Mouse (Mus musculus) embryonic facial prominence, embryonic 11.5 days (tissue): Measurements from ENCODE around the gene Socs4. TPM values are rescaled to one million over a fixed set of nuclear protein-coding genes. Genes with fewer than 3 reads are reported as not detected.

Experiments used
- ATAC-seq: fragments of 200-750 bp; cut with Nextera tagmentation; replicated peaks from 2 replicates; pipeline ENCODE4 v1.8.0; 2017; ENCODE audit warnings: low read depth; ENCODE audit not compliant: insufficient number of reproducible peaks, low FRiP score, low TSS enrichment
- DNase-seq: peaks from one replicate; pipeline ENCODE4 v3.0.0-alpha.2; 2015; ENCODE audit warnings: low spot score
- H3K27ac ChIP-seq: fragments of 300-500 bp; sonication (generic); replicated peaks from 2 replicates; pipeline ENCODE4 v1.5.1; 2014; ENCODE audit warnings: mild to moderate bottlenecking, low read depth, low read length, control low read depth
- H3K27me3 ChIP-seq: fragments of 300-500 bp; sonication (generic); 2 replicates; pipeline ENCODE4 v1.6.1; 2014; ENCODE audit warnings: mild to moderate bottlenecking, low read length, moderate library complexity, mixed read lengths; ENCODE audit not compliant: control insufficient read depth, insufficient read depth
- H3K36me3 ChIP-seq: fragments of 300-500 bp; sonication (generic); replicated peaks from 2 replicates; pipeline ENCODE4 v1.6.1; 2014; ENCODE audit warnings: low read depth, mild to moderate bottlenecking, low read length, moderate library complexity, mixed read lengths; ENCODE audit not compliant: control insufficient read depth, insufficient read depth
- H3K4me1 ChIP-seq: fragments of 300-500 bp; sonication (generic); 2 replicates; pipeline ENCODE4 v1.6.1; 2014; ENCODE audit warnings: low read length, mixed read lengths; ENCODE audit not compliant: control insufficient read depth, insufficient read depth
- H3K4me2 ChIP-seq: fragments of 300-500 bp; sonication (generic); 2 replicates; pipeline ENCODE4 v1.6.1; 2014; ENCODE audit warnings: low read depth, mild to moderate bottlenecking, control low read depth, low read length, moderate library complexity
- H3K4me3 ChIP-seq: fragments of 300-500 bp; sonication (generic); 2 replicates; pipeline ENCODE4 v1.5.1; 2014; ENCODE audit warnings: low read depth, low read length, control low read depth
- H3K9ac ChIP-seq: fragments of 300-500 bp; sonication (generic); replicated peaks from 2 replicates; pipeline ENCODE4 v1.6.1; 2014; ENCODE audit warnings: mild to moderate bottlenecking, control low read depth, low read length
- H3K9me3 ChIP-seq: fragments of 300-500 bp; sonication (generic); replicated peaks from 2 replicates; pipeline ENCODE4 v1.6.1; 2016; ENCODE audit warnings: mild to moderate bottlenecking, low read length, inconsistent platforms, mixed read lengths; ENCODE audit not compliant: control insufficient read depth
- WGBS: fragments of 180-500 bp; shearing (Covaris S2); extraction: QIAGEN DNeasy Blood & Tissue Kit; methylation state at CpG from one replicate; pipeline ENCODE4 v1.1.7; 2014; 5-methylcytosine and 5-hydroxymethylcytosine counted together
- polyA plus RNA-seq: library from polyadenylated mRNA; unstranded; fragments of >200 nt; fragmentation: Nextera tagmentation; extraction: Ambion mirVana; gene quantifications from 2 replicates; pipeline ENCODE4 v1.2.1, GENCODE M21; 2014

The Socs4 gene
- polyA plus RNA-seq, 1 experiment from 2014 or later = 7.8 TPM

DNA sequence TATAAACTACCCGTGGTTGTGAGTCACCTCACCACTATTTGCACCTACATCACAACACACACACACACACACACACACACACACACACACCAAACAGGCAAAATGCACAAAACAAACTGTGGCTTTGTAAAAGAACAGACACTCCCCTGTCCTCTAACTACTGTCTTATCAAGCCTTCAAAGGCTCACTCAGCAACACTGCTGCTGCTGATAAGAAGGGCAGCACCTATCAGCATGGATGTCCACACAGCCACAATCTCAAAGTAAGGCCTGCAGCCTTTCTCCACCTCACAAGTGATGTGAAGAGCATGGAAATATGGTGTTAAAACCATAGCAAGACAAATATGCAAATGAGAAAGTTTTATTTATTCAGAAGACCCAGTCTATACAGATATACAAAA is 36.1 kb upstream of the Socs4 start:
- Histone ChIP-seq H3K4me3 (no peak overlapping the region), H3K4me1 (no peaks in the 10 kb centered on the region), H3K36me3 (peaks cover 7% of the 10 kb centered on the region; the same call in 1 of the 2 replicates), H3K9me3 (no peaks in the 10 kb centered on the region), H3K4me2 (no peak overlapping the region), H3K27ac (no peak overlapping the region), H3K9ac (no peak overlapping the region), H3K27me3 (no peaks in the 10 kb centered on the region)
- 79% methylated on average over 1 of the region's 1 CpGs for WGBS
- ATAC-seq = no peak
- no peak for DNase-seq

DNA sequence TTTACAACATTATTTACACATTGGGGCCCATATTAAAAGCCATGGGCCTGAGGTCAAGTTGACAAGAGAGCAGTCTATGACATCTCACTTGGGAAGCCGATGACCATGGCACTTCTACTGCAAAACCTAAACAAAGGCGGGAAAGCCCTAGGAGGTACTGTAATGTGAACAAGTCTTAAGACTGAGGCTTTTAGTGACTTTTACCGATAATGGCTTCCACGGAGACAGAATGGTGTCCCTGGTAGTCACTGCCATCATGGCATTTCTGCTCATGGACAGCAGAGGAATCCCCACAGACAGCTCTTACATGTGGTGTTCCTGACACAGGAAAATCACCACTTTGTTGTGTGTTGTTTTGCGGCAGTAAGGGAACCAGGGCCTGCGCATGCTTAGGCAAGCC is 35.7 kb upstream of the Socs4 start:
- H3K36me3 ChIP-seq = peaks cover 7% of the 10 kb centered on the region; the same call in 1 of the 2 replicates
- H3K9me3 ChIP-seq = no peaks in the 10 kb centered on the region
- ATAC-seq (no peak), DNase-seq (no peak)
- no peak overlapping the region for H3K4me3 ChIP-seq
- H3K27me3 ChIP-seq = no peaks in the 10 kb centered on the region
- no peaks in the 10 kb centered on the region for H3K4me1 ChIP-seq
- 96% methylated on average over 6 of the region's 6 CpGs for WGBS
- H3K27ac ChIP-seq = no peak overlapping the region
- no peak overlapping the region for H3K9ac ChIP-seq
- no peak overlapping the region for H3K4me2 ChIP-seq

DNA sequence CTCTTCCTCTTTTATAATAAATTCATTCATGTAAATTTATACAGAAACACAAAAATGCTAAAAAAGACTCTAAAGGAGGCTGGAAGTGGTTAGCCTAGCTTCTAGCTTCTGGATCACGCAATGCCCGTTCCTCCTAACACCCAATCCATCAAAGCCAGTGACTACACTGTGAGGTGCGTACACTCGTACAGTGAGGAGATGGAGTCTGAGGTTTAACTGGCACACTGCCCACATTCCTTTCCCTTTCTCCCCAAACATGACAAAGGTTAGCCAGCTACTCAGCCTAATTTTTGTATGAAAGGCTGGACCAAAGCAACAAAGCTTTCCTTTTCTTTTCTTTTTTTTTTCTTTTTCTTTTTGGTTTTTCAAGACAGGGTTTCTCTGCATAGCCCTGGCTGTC is 34.0 kb upstream of the Socs4 start:
- Histone ChIP-seq H3K4me1 (no peaks in the 10 kb centered on the region), H3K9me3 (no peaks in the 10 kb centered on the region), H3K9ac (no peak overlapping the region), H3K4me3 (no peak overlapping the region), H3K4me2 (no peak overlapping the region), H3K36me3 (peaks cover 7% of the 10 kb centered on the region; the same call in 1 of the 2 replicates), H3K27ac (no peak overlapping the region), H3K27me3 (no peaks in the 10 kb centered on the region)
- DNase-seq = no peak
- WGBS = 91% methylated on average over 4 of the region's 4 CpGs
- ATAC-seq = no peak

DNA sequence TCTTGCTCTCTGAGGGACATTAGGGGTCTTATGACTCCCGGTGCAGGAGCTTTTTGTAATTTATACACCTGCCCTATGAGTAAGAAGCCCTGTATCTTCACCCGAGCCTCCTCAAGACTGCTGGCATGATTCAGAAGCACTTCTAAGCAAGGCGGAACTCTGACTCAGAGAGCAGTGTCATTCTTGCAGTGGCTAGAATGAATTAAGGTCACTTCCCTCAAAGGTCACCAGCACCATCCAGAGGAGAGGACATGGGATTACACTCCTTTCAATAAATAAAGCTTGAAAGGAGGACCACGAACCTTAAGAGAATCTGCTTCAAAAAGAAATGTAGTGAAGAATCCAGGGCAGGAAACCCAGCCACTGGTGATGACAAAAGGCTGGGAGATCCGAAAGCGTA is 26.9 kb upstream of the Socs4 start:
- Histone ChIP-seq H3K9ac (no peak overlapping the region), H3K4me3 (no peak overlapping the region), H3K36me3 (no peaks in the 10 kb centered on the region; the same call in 1 of the 2 replicates), H3K27me3 (no peaks in the 10 kb centered on the region), H3K9me3 (no peaks in the 10 kb centered on the region), H3K27ac (no peak overlapping the region), H3K4me1 (no peaks in the 10 kb centered on the region), H3K4me2 (no peak overlapping the region)
- no peak for ATAC-seq
- 89% methylated on average over 6 of the region's 6 CpGs for WGBS
- no peak for DNase-seq

DNA sequence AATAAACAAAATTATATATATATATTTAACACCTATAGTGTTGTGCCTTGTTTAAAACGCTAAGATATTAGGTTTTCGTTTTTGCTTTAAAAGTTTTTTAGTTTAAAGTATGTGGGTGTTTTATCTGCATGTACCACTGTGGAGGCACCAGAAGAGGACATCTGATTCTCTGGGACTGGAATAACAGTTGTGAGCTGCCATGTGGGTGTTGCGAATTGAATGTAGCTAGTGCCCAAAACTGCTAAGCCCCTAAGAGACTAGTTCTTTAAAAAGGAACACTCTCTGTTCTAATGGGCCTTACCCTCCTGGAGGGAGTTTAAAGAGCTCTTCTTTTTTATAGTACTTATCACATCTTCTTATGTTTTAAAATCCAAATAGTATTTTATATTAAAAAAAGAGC is 11.9 kb upstream of the Socs4 start:
- ATAC-seq (no peak), DNase-seq (no peak)
- WGBS = 89% methylated on average over 3 of the region's 3 CpGs
- Histone ChIP-seq H3K4me2 (no peak overlapping the region), H3K4me1 (no peaks in the 10 kb centered on the region), H3K4me3 (no peak overlapping the region), H3K36me3 (peaks cover 6% of the 10 kb centered on the region; the same call in 1 of the 2 replicates), H3K9me3 (no peaks in the 10 kb centered on the region), H3K9ac (no peak overlapping the region), H3K27ac (no peak overlapping the region), H3K27me3 (no peaks in the 10 kb centered on the region)

DNA sequence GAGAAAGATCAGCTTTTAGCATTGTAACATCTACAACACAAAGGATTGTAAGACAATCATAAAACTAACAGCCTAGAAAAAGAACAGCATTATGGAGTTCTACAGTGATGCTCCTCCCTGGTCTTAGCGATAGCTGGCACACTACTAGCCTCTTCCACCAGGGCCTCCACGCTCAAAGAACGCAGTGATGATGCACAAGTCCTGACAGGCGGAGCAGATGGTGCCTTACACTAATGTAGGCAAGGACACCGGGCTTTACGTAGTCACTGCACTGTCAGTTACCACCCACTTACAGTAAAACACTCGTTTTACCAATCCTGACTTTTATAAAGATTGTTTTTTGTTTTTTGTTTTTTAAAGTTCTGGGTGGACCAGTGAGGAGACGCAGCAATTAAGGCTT is 10.9 kb upstream of the Socs4 start:
- Histone ChIP-seq H3K27ac (no peak overlapping the region), H3K27me3 (no peaks in the 10 kb centered on the region), H3K36me3 (peaks cover 6% of the 10 kb centered on the region; the same call in 1 of the 2 replicates), H3K4me1 (no peaks in the 10 kb centered on the region), H3K4me3 (no peak overlapping the region), H3K9me3 (no peaks in the 10 kb centered on the region), H3K4me2 (no peak overlapping the region), H3K9ac (no peak overlapping the region)
- ATAC-seq (no peak), DNase-seq (no peak)
- WGBS = 93% methylated on average over 8 of the region's 8 CpGs

DNA sequence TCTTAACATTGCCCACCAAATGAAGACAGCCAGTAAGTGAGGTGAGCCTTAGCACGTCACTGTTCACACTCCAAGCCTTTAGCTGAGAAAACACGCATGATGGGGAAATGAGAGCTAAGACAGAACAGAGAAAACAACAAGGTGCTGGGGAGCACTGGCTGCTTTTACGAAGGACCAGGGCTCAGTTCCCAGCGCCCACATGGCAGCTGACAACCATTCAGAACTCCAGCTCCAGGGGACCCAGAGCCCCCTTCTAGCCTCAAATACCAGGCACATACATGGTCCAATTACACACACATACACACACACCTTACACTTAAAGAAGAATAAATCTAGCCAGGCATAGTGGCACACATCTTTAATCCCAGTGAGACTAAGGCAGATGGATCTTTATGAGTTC is 7.7 kb upstream of the Socs4 start:
- H3K4me2 ChIP-seq = no peak overlapping the region
- no peak overlapping the region for H3K9ac ChIP-seq
- H3K4me1 ChIP-seq = no peaks in the 10 kb centered on the region
- no peak for ATAC-seq
- H3K27me3 ChIP-seq = no peaks in the 10 kb centered on the region
- DNase-seq = no peak
- no peak overlapping the region for H3K27ac ChIP-seq
- no peaks in the 10 kb centered on the region for H3K9me3 ChIP-seq
- no peak overlapping the region for H3K4me3 ChIP-seq
- H3K36me3 ChIP-seq = peaks cover 6% of the 10 kb centered on the region
- WGBS = 97% methylated on average over 4 of the region's 4 CpGs

DNA sequence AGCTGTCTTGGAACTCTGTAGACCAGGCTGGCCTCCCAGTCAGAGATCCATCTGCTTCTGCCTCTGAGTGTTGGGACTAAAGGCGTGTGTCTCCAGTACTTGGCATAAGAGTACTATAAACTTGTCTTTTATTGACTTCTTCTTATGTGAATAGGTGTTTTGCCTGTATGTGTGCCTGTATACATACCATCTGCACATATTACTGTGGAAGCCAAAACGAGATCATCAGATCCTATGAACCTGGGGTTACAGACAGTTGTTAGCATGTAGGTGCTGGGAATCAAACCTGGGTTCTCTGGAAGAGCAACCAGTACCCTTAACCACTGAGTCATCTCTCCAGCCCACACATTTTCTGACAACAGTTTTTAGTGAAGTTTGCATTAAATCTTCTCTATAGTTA is 7.0 kb upstream of the Socs4 start:
- Histone ChIP-seq H3K4me1 (no peaks in the 10 kb centered on the region), H3K4me2 (no peak overlapping the region), H3K36me3 (peaks cover 6% of the 10 kb centered on the region), H3K4me3 (no peak overlapping the region), H3K9me3 (no peaks in the 10 kb centered on the region), H3K9ac (no peak overlapping the region), H3K27ac (no peak overlapping the region), H3K27me3 (no peaks in the 10 kb centered on the region)
- DNase-seq = no peak
- WGBS = 95% methylated on average over 2 of the region's 2 CpGs
- ATAC-seq = no peak
